Mouse (Mus musculus): ENCODE measurements around the gene Pcnx4. TPM values are rescaled to one million over a fixed set of nuclear protein-coding genes. Genes with fewer than 3 reads are reported as not detected.

Pcnx4 gene
- polyA plus RNA-seq, 1 experiment from 2014 or later: 12.3 TPM

GRCm38 (mm10) chr12:72525588-72525987, 10.6 kb upstream of the Pcnx4 start:
- Histone ChIP-seq H3K9ac (no peak overlapping the region), H3K27ac (replicated peaks) (no peak overlapping the region), H3K4me1 (no peaks in the 10 kb centered on the region), H3K27me3 (no peaks in the 10 kb centered on the region), H3K36me3 (no peaks in the 10 kb centered on the region), H3K4me3 (replicated peaks) (no peak overlapping the region), H3K4me2 (replicated peaks) (no peak overlapping the region), H3K9me3 (replicated peaks) (0 out of 2 replicates have a peak, but pooled peaks cover 6% of the 10 kb centered on the region)
- 78% methylated on average over 4 of the region's 4 CpGs for whole genome bisulfite sequencing
- no peak for ATAC-seq (ENCODE audit: insufficient number of reproducible peaks, low FRiP score, low TSS enrichment, low read depth)

DNA sequence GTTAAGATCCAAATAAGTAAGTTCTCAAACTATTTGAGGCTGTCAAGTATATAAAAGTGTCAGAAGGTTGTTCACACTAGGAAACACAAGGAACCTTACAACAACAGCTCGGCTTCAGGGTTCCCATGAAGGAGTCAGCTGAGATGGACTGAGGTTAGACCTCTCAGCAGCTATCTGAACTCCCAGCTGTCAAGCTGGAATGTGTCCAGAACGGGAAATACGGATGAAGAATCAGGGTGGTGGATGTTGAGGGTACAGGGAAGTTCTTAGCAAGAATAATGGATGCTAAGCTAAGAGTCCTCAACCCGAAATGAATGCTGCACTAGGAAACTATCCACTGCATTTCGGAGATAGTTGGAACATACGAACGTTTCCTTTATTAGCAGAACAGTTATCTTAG, 3.9 kb upstream of the Pcnx4 start:
- H3K9me3 ChIP-seq (replicated peaks): 0 out of 2 replicates have a peak, but pooled peaks cover 6% of the 10 kb centered on the region
- H3K36me3 ChIP-seq: no peaks in the 10 kb centered on the region
- H3K4me3 ChIP-seq (replicated peaks): no peak overlapping the region
- H3K27me3 ChIP-seq: no peaks in the 10 kb centered on the region
- no peak for ATAC-seq (ENCODE audit: insufficient number of reproducible peaks, low FRiP score, low TSS enrichment, low read depth)
- H3K4me2 ChIP-seq (replicated peaks): no peak overlapping the region
- H3K4me1 ChIP-seq: peaks cover 7% of the 10 kb centered on the region; the same call in 1 of the 2 replicates
- H3K9ac ChIP-seq: no peak overlapping the region
- WGBS: 80% methylated on average over 7 of the region's 7 CpGs
- no peak overlapping the region for H3K27ac ChIP-seq (replicated peaks)

GRCm38 (mm10) chr12:72533986-72534385, 2.2 kb upstream of the Pcnx4 start:
- WGBS: 80% methylated on average over 6 of the region's 6 CpGs

DNA sequence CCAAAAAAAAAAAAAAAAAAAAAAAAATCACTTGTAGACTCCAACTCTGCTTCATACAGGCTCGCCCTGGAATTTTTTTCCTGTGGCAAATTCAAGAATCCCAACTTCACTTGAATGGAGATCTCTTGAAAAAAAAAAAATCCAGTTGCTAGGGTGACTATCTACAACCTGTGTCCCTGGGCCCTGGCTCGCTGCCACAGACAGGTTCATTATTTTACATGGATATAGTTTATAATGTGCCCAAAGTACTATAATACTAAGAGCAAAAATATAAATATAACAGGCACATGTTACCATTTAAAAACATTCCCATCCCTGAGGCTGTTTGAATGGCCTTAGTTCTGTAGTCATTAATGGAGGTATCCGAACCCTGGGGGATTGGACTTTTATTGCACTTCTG, 584 bp upstream of the Pcnx4 start:
- Histone ChIP-seq H3K27me3 (no peaks in the 10 kb centered on the region), H3K4me2 (replicated peaks) (peak overlapping the region; percentile 61), H3K27ac (replicated peaks) (peak overlapping the region; percentile 79), H3K36me3 (no peaks in the 10 kb centered on the region), H3K9ac (no peak overlapping the region), H3K4me3 (replicated peaks) (peak overlapping the region; percentile 78), H3K4me1 (peaks cover 7% of the 10 kb centered on the region; the same call in 1 of the 2 replicates), H3K9me3 (replicated peaks) (no peaks in the 10 kb centered on the region)
- no peak for ATAC-seq (ENCODE audit: insufficient number of reproducible peaks, low FRiP score, low TSS enrichment, low read depth)
- WGBS: 40% methylated on average over 3 of the region's 3 CpGs

More at GRCm38 (mm10) chr12:72533986-72534385, 2.2 kb upstream of the Pcnx4 start:
- no peak overlapping the region for H3K9ac ChIP-seq
- H3K4me1 ChIP-seq: peaks cover 7% of the 10 kb centered on the region; the same call in 1 of the 2 replicates
- 0 out of 2 replicates have a peak, but pooled peaks cover 6% of the 10 kb centered on the region for H3K9me3 ChIP-seq (replicated peaks)
- H3K4me2 ChIP-seq (replicated peaks): no peak overlapping the region
- no peak for ATAC-seq (ENCODE audit: insufficient number of reproducible peaks, low FRiP score, low TSS enrichment, low read depth)
- H3K27ac ChIP-seq (replicated peaks): no peak overlapping the region
- no peak overlapping the region for H3K4me3 ChIP-seq (replicated peaks)
- H3K36me3 ChIP-seq: no peaks in the 10 kb centered on the region
- H3K27me3 ChIP-seq: no peaks in the 10 kb centered on the region

- no peaks in the 10 kb centered on the region for H3K9me3 ChIP-seq (replicated peaks)
- 65% methylated on average over 10 of the region's 10 CpGs for WGBS
Measured at GRCm38 (mm10) chr12:72538571-72538970, 2.4 kb downstream of the Pcnx4 start.

GRCm38 (mm10) chr12:72554347-72554746, 18.2 kb downstream of the Pcnx4 start:
- Histone ChIP-seq H3K4me2 (replicated peaks) (no peak overlapping the region), H3K27me3 (no peaks in the 10 kb centered on the region), H3K9me3 (replicated peaks) (no peaks in the 10 kb centered on the region), H3K4me3 (replicated peaks) (no peak overlapping the region), H3K9ac (no peak overlapping the region), H3K4me1 (no peaks in the 10 kb centered on the region), H3K36me3 (0 out of 2 replicates have a peak, but pooled peaks cover 8% of the 10 kb centered on the region), H3K27ac (replicated peaks) (no peak overlapping the region)
- no peak for ATAC-seq (ENCODE audit: insufficient number of reproducible peaks, low FRiP score, low TSS enrichment, low read depth)
- WGBS: 65% methylated on average over 4 of the region's 4 CpGs

More at GRCm38 (mm10) chr12:72538571-72538970, 2.4 kb downstream of the Pcnx4 start:
- peaks cover 7% of the 10 kb centered on the region; the same call in 1 of the 2 replicates for H3K4me1 ChIP-seq
- no peak for ATAC-seq (ENCODE audit: insufficient number of reproducible peaks, low FRiP score, low TSS enrichment, low read depth)
- H3K9ac ChIP-seq: no peak overlapping the region
- H3K4me3 ChIP-seq (replicated peaks): no peak overlapping the region
- H3K27ac ChIP-seq (replicated peaks): no peak overlapping the region
- 0 out of 2 replicates have a peak, but pooled peaks cover 10% of the 10 kb centered on the region for H3K36me3 ChIP-seq
- H3K4me2 ChIP-seq (replicated peaks): no peak overlapping the region
- no peaks in the 10 kb centered on the region for H3K27me3 ChIP-seq

DNA sequence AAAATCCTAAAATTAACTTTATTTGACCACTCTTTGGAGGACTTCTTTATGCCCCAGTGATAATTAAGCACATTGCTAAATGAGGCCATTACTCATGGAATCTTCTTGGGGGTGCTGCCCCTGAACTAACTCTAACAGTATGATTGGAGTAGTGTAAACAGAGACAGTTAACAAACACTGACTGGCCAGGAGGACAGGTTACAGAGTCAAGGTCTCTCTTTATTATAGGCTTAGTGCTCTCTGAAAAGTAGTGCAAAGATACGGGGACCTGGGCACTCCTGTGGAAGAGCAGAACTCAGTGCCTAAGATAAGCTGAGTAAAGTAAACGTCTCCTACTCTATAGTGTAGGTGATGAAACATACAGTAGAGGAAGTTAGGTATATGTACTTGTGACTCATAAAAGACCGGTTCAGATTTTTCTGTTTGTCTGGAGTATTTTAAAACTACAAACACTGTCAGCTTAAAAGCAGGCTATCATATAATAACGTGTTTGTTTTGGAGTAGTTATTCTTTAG, 28.2 kb downstream of the Pcnx4 start:
- Histone ChIP-seq H3K4me2 (replicated peaks) (no peak overlapping the region), H3K4me3 (replicated peaks) (no peak overlapping the region), H3K36me3 (peaks cover 2% of the 10 kb centered on the region; the same call in 1 of the 2 replicates), H3K27me3 (no peaks in the 10 kb centered on the region), H3K9ac (no peak overlapping the region), H3K27ac (replicated peaks) (no peak overlapping the region), H3K4me1 (no peaks in the 10 kb centered on the region), H3K9me3 (replicated peaks) (no peaks in the 10 kb centered on the region)
- WGBS: 85% methylated on average over 4 of the region's 4 CpGs
- ATAC-seq (ENCODE audit: insufficient number of reproducible peaks, low FRiP score, low TSS enrichment, low read depth): no peak

DNA sequence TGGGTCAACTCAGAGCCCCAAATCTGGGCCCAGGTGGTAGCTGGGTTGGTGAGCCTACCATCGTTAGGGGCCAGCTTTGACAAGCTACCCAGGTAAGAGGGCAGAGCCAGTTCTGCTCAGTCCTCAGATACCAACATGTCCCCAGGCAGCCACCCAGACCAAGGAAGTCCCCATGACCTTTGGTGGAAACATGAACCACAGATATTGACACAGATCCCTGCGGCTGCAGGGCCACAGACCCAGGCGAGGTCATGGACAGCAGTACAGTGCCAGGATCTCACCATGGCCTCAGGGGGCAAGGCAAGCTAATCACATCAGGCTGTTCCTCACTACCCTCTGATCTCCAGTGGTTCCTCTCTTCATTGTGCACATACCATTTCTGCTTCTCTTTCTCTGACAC, 45.8 kb downstream of the Pcnx4 start:
- H3K4me1 ChIP-seq: no peaks in the 10 kb centered on the region
- H3K36me3 ChIP-seq: peaks cover 6% of the 10 kb centered on the region; the same call in 1 of the 2 replicates
- no peak overlapping the region for H3K4me2 ChIP-seq (replicated peaks)
- H3K9ac ChIP-seq: no peak overlapping the region
- H3K27ac ChIP-seq (replicated peaks): no peak overlapping the region
- 90% methylated on average over 3 of the region's 3 CpGs for WGBS
- H3K9me3 ChIP-seq (replicated peaks): no peaks in the 10 kb centered on the region
- no peaks in the 10 kb centered on the region for H3K27me3 ChIP-seq
- H3K4me3 ChIP-seq (replicated peaks): no peak overlapping the region
- no peak for ATAC-seq (ENCODE audit: insufficient number of reproducible peaks, low FRiP score, low TSS enrichment, low read depth)

DNA sequence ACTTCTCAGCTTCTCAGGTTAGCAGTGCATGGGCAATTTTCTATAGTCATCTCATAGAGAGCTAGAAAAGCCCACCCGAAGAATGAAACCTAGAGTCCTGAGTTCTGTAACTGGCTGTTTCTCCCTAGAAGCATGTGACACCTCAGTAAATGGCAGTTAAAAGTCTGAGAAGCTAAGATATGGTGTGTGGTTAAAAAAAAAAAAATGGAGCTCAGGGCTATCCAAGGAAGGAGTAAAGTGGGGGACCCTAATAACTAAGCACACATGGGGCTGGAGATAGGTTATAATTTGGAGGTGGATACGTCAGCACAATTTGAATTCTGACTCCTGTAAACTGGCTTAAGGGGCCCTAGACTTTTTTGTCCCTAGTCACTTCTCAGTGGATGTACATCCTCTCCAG, 46.9 kb downstream of the Pcnx4 start:
- Histone ChIP-seq H3K27me3 (no peaks in the 10 kb centered on the region), H3K9ac (no peak overlapping the region), H3K9me3 (replicated peaks) (no peaks in the 10 kb centered on the region), H3K27ac (replicated peaks) (no peak overlapping the region), H3K4me1 (no peaks in the 10 kb centered on the region), H3K36me3 (peaks cover 6% of the 10 kb centered on the region; the same call in 1 of the 2 replicates), H3K4me3 (replicated peaks) (no peak overlapping the region), H3K4me2 (replicated peaks) (no peak overlapping the region)
- ATAC-seq (ENCODE audit: insufficient number of reproducible peaks, low FRiP score, low TSS enrichment, low read depth): no peak
- WGBS: 93% methylated on average over 2 of the region's 2 CpGs

GRCm38 (mm10) chr12:72585339-72585738, 49.2 kb downstream of the Pcnx4 start:
- WGBS: 86% methylated on average over 1 of the region's 1 CpGs
- no peaks in the 10 kb centered on the region for H3K4me1 ChIP-seq
- no peak overlapping the region for H3K4me3 ChIP-seq (replicated peaks)
- peaks cover 2% of the 10 kb centered on the region; the same call in 1 of the 2 replicates for H3K36me3 ChIP-seq
- ATAC-seq (ENCODE audit: insufficient number of reproducible peaks, low FRiP score, low TSS enrichment, low read depth): no peak
- H3K27me3 ChIP-seq: no peaks in the 10 kb centered on the region
- no peaks in the 10 kb centered on the region for H3K9me3 ChIP-seq (replicated peaks)
- H3K27ac ChIP-seq (replicated peaks): no peak overlapping the region
- H3K4me2 ChIP-seq (replicated peaks): no peak overlapping the region
- H3K9ac ChIP-seq: no peak overlapping the region

DNA sequence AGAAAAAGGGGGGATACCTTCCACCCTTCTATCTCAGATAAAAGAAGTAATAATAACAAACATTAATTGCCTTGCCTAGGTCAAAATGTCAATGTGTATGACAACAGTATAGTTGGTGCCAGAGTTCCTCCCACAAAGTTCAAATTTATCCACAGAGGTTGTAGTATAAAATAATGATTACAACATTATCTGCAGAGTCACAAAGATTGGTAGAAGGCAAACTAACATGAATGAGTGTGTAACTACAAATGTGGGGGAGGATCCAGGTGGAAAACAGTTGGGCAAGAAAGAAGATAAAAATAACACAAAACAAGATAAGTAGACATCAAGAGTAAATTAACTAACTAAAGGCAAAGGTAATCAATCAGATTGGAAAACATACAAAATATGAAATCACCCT, 56.8 kb downstream of the Pcnx4 start:
- no peak for ATAC-seq (ENCODE audit: insufficient number of reproducible peaks, low FRiP score, low TSS enrichment, low read depth)
- Histone ChIP-seq H3K27ac (replicated peaks) (no peak overlapping the region), H3K27me3 (no peaks in the 10 kb centered on the region), H3K4me2 (replicated peaks) (no peak overlapping the region), H3K36me3 (no peaks in the 10 kb centered on the region), H3K4me3 (replicated peaks) (no peak overlapping the region), H3K9me3 (replicated peaks) (no peaks in the 10 kb centered on the region), H3K9ac (no peak overlapping the region), H3K4me1 (no peaks in the 10 kb centered on the region)

DNA sequence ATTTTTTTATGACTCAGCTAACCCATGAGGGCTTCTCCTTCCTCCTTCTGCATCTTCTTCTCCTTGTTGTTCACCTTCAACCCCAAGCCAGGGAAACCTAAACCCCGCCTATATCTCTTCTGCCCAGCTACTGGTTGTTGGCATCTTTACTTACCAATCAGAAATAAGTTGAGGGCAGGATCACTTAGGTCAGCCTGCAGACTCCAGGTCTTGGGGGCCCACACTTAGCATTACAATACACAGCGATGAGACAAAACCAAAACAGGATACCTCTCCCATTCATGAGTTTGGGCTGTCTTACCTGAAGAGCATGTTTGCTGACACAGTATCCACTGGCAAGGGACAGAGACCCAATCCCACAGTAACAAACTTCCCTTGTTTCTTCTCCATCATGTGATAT, 57.8 kb downstream of the Pcnx4 start:
- H3K9me3 ChIP-seq (replicated peaks): no peaks in the 10 kb centered on the region
- WGBS: 63% methylated on average over 2 of the region's 2 CpGs
- no peak overlapping the region for H3K9ac ChIP-seq
- H3K27ac ChIP-seq (replicated peaks): no peak overlapping the region
- H3K4me1 ChIP-seq: no peaks in the 10 kb centered on the region
- H3K27me3 ChIP-seq: no peaks in the 10 kb centered on the region
- H3K36me3 ChIP-seq: no peaks in the 10 kb centered on the region
- H3K4me3 ChIP-seq (replicated peaks): no peak overlapping the region
- no peak for ATAC-seq (ENCODE audit: insufficient number of reproducible peaks, low FRiP score, low TSS enrichment, low read depth)
- no peak overlapping the region for H3K4me2 ChIP-seq (replicated peaks)
